Mouse (Mus musculus) heart, postnatal 0 days (tissue): Measurements from ENCODE around the gene Serpinb9. TPM values are rescaled to one million over a fixed set of nuclear protein-coding genes. Genes with fewer than 3 reads are reported as not detected.

Experiments
- ATAC-seq: fragments of 200-750 bp; cut with Nextera tagmentation; 2 replicates; pipeline ENCODE4 v1.8.0; 2017; ENCODE audit warnings: low read depth, moderate number of reproducible peaks, moderate library complexity; ENCODE audit not compliant: insufficient read depth
- DNase-seq: peaks from one replicate; pipeline ENCODE4 v3.0.0-alpha.2; 2016; ENCODE audit warnings: low spot score
- H3K27ac ChIP-seq: fragments of 300-500 bp; sonication (generic); 2 replicates; pipeline ENCODE4 v1.5.1; 2014; ENCODE audit warnings: low read depth, mild to moderate bottlenecking
- H3K27me3 ChIP-seq: fragments of 300-500 bp; sonication (generic); 2 replicates; pipeline ENCODE4 v1.6.1; 2014; ENCODE audit warnings: low read length, mixed read lengths; ENCODE audit not compliant: control insufficient read depth, insufficient read depth
- H3K36me3 ChIP-seq: fragments of 300-500 bp; sonication (generic); replicated peaks from 2 replicates; pipeline ENCODE4 v1.6.1; 2014; ENCODE audit warnings: low read length, mixed read lengths; ENCODE audit not compliant: control insufficient read depth, insufficient read depth
- H3K4me1 ChIP-seq: fragments of 300-500 bp; sonication (generic); 2 replicates; pipeline ENCODE4 v1.6.1; 2014; ENCODE audit warnings: antibody characterized with exemption; ENCODE audit not compliant: control insufficient read depth, insufficient read depth
- H3K4me2 ChIP-seq: fragments of 300-500 bp; sonication (generic); 2 replicates; pipeline ENCODE4 v1.6.1; 2014; ENCODE audit warnings: low read depth, mild to moderate bottlenecking, low read length, moderate library complexity
- H3K4me3 ChIP-seq: fragments of 300-500 bp; sonication (generic); 2 replicates; pipeline ENCODE4 v1.5.1; 2014; ENCODE audit warnings: low read depth, low read length
- H3K9ac ChIP-seq: fragments of 300-500 bp; sonication (generic); replicated peaks from 2 replicates; pipeline ENCODE4 v1.6.1; 2014; ENCODE audit warnings: low read depth, low read length, mixed read lengths
- H3K9me3 ChIP-seq: fragments of 300-500 bp; sonication (generic); replicated peaks from 2 replicates; pipeline ENCODE4 v1.6.1; 2016; ENCODE audit warnings: low read length; ENCODE audit not compliant: control insufficient read depth
- CTCF ChIP-seq: IDR thresholded peaks from 2 replicates; pipeline ENCODE4 v1.5.1; 2016; ENCODE audit warnings: antibody characterized with exemption, control low read depth, low read depth
- EP300 ChIP-seq: IDR thresholded peaks from 2 replicates; pipeline ENCODE4 v1.6.1; 2016; ENCODE audit warnings: antibody characterized with exemption, low read depth
- WGBS: fragments of 180-500 bp; shearing (Covaris S2); extraction: QIAGEN DNeasy Blood & Tissue Kit; methylation state at CpG from one replicate; pipeline ENCODE4 v1.1.7; 2014; 5-methylcytosine and 5-hydroxymethylcytosine counted together
- polyA plus RNA-seq: library from polyadenylated mRNA; unstranded; fragments of >200 nt; fragmentation: Nextera tagmentation; extraction: Ambion mirVana; gene quantifications from 2 replicates; pipeline ENCODE4 v1.2.1, GENCODE M21; 2015
- total RNA-seq: library from RNA; depleted of rRNA; stranded (reverse); fragments of >200 nt; gene quantifications from 2 replicates; pipeline ENCODE4 v1.2.3, GENCODE M21; 2014; ENCODE audit warnings: low replicate concordance; rRNA removed

Serpinb9 gene
- total and polyA plus RNA-seq, 2 experiments from 2014 or later, result 3.9 to 6.3 TPM

DNA sequence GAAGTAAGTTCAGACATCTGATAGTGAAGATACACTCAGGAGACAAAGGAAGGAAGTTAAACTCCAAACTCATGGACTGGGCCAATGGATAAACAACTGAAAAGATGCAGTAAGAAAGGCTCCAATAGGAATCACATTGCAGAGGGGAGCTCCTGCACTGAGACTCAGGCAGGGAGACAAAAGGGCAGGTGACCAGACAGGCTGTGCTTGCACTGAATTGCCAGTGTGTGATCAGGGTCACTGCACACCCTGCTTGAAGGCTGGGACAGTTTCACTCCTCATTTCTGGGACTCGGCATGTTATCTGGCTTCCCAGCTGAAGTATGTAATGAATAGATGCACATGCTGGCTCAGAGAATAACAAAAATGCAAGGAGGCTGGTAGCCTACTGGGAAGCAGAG, 60.0 kb downstream of the Serpinb9 start:
- Histone ChIP-seq H3K4me1 (no peaks in the 10 kb centered on the region), H3K9me3 (no peaks in the 10 kb centered on the region), H3K4me3 (no peak overlapping the region), H3K4me2 (no peak overlapping the region), H3K36me3 (no peaks in the 10 kb centered on the region), H3K9ac (no peak overlapping the region), H3K27me3 (no peaks in the 10 kb centered on the region), H3K27ac (no peak overlapping the region)
- WGBS, result 12% methylated on average over 1 of the region's 1 CpGs
- no peak for DNase-seq
- no peak for TF ChIP-seq EP300
- TF ChIP-seq CTCF, result no peak
- no peak; the same call in 1 of the 2 replicates for ATAC-seq

Other genes starting within 250 kb of the Serpinb9 start
- 1.6 and 5.6 TPM in 2 replicates for gene Mylk4, start 219.3 kb upstream of the Serpinb9 start, total RNA-seq
- 2.4 and 2.8 TPM in 2 replicates for gene Mylk4, start 219.3 kb upstream of the Serpinb9 start, polyA plus RNA-seq
- 33.1 and 66.7 TPM in 2 replicates for gene Wrnip1, start 201.2 kb upstream of the Serpinb9 start, total RNA-seq
- gene Wrnip1, start 201.2 kb upstream of the Serpinb9 start, polyA plus RNA-seq, result 11.2 and 12.1 TPM in 2 replicates
- not detected in 2 replicates for gene D930007J09Rik, start 200.4 kb upstream of the Serpinb9 start, total RNA-seq
- gene D930007J09Rik, start 200.4 kb upstream of the Serpinb9 start, polyA plus RNA-seq, result not detected in 2 replicates
- gene Serpinb1a, start 152.1 kb upstream of the Serpinb9 start, total RNA-seq, result 1.8 and 19.6 TPM in 2 replicates
- gene Serpinb1a, start 152.1 kb upstream of the Serpinb9 start, polyA plus RNA-seq, result 13.8 and 16.1 TPM in 2 replicates
- not detected in 2 replicates for gene Serpinb1c, start 105.0 kb upstream of the Serpinb9 start, total RNA-seq
- gene Serpinb1c, start 105.0 kb upstream of the Serpinb9 start, polyA plus RNA-seq, result 0.16 and 0.25 TPM in 2 replicates
- gene Serpinb6b, start 38.0 kb upstream of the Serpinb9 start, total RNA-seq, result 46.1 and 66.6 TPM in 2 replicates
- gene Serpinb6b, start 38.0 kb upstream of the Serpinb9 start, polyA plus RNA-seq, result 23.4 and 30.8 TPM in 2 replicates
- gene Serpinb9b, start 24.2 kb downstream of the Serpinb9 start, total RNA-seq, result 0.23 and 0.81 TPM in 2 replicates
- gene Serpinb9b, start 24.2 kb downstream of the Serpinb9 start, polyA plus RNA-seq, result 0.33 and 0.36 TPM in 2 replicates
- 0.50 TPM in 1 of 2 replicates, not detected in the other for gene Serpinb1b, start 75.3 kb downstream of the Serpinb9 start, total RNA-seq
- 0.22 TPM in 1 of 2 replicates, not detected in the other for gene Serpinb1b, start 75.3 kb downstream of the Serpinb9 start, polyA plus RNA-seq
- not detected in 2 replicates for gene Serpinb9c, start 156.5 kb downstream of the Serpinb9 start, total RNA-seq
- not detected in 2 replicates for gene Serpinb9c, start 156.5 kb downstream of the Serpinb9 start, polyA plus RNA-seq
- gene Serpinb9d, start 189.7 kb downstream of the Serpinb9 start, total RNA-seq, result not detected in 2 replicates
- gene Serpinb9d, start 189.7 kb downstream of the Serpinb9 start, polyA plus RNA-seq, result not detected in 2 replicates
- gene Serpinb9e, start 246.4 kb downstream of the Serpinb9 start, total RNA-seq, result not detected in 2 replicates
- gene Serpinb9e, start 246.4 kb downstream of the Serpinb9 start, polyA plus RNA-seq, result not detected in 2 replicates